Mouse (Mus musculus): ENCODE data around the gene Gad1.

Gad1 gene

GRCm38 (mm10) chr2:70572251-70572650 lies 19.4 kb downstream of the Gad1 start:
- Histone ChIP-seq H3K27me3 (ENCODE audit: control insufficient read depth, insufficient read depth, low read length, poor library complexity, severe bottlenecking) (no peaks in the 10 kb centered on the region), H3K36me3 (ENCODE audit: control insufficient read depth, insufficient read depth, low read length, poor library complexity, severe bottlenecking) (no peaks in the 10 kb centered on the region)
- DNase-seq (ENCODE audit: low read depth, low spot score): no peak

GRCm38 (mm10) chr2:70573544-70574210 lies 20.8 kb downstream of the Gad1 start:
- H3K27me3 ChIP-seq (ENCODE audit: control insufficient read depth, insufficient read depth, low read length, poor library complexity, severe bottlenecking): no peaks in the 10 kb centered on the region
- H3K36me3 ChIP-seq (ENCODE audit: control insufficient read depth, insufficient read depth, low read length, poor library complexity, severe bottlenecking): no peaks in the 10 kb centered on the region; the same call in 1 of the 2 replicates
- no peak for DNase-seq (ENCODE audit: low read depth, low spot score)

- H3K27me3 ChIP-seq (ENCODE audit: control insufficient read depth, insufficient read depth, low read length, poor library complexity, severe bottlenecking): no peaks in the 10 kb centered on the region
- no peak for DNase-seq (ENCODE audit: low read depth, low spot score)
- H3K36me3 ChIP-seq (ENCODE audit: control insufficient read depth, insufficient read depth, low read length, poor library complexity, severe bottlenecking): no peaks in the 10 kb centered on the region
Measured at GRCm38 (mm10) chr2:70588200-70588599, 35.3 kb downstream of the Gad1 start.

- Histone ChIP-seq H3K27me3 (ENCODE audit: control insufficient read depth, insufficient read depth, low read length, poor library complexity, severe bottlenecking) (no peaks in the 10 kb centered on the region; the same call in 1 of the 2 replicates), H3K36me3 (ENCODE audit: control insufficient read depth, insufficient read depth, low read length, poor library complexity, severe bottlenecking) (peaks cover 2% of the 10 kb centered on the region; the same call in 1 of the 2 replicates)
- no peak for DNase-seq (ENCODE audit: low read depth, low spot score)
Measured at GRCm38 (mm10) chr2:70592432-70592831, 39.6 kb downstream of the Gad1 start.

- no peak for DNase-seq (ENCODE audit: low read depth, low spot score)
- peaks cover 2% of the 10 kb centered on the region; the same call in 1 of the 2 replicates for H3K36me3 ChIP-seq (ENCODE audit: control insufficient read depth, insufficient read depth, low read length, poor library complexity, severe bottlenecking)
Measured at GRCm38 (mm10) chr2:70593670-70594069, 40.8 kb downstream of the Gad1 start.

GRCm38 (mm10) chr2:70595896-70596295 lies 43.0 kb downstream of the Gad1 start:
- H3K36me3 ChIP-seq (ENCODE audit: control insufficient read depth, insufficient read depth, low read length, poor library complexity, severe bottlenecking): peaks cover 2% of the 10 kb centered on the region; the same call in 1 of the 2 replicates
- no peak for DNase-seq (ENCODE audit: low read depth, low spot score)
- no peaks in the 10 kb centered on the region; the same call in 1 of the 2 replicates for H3K27me3 ChIP-seq (ENCODE audit: control insufficient read depth, insufficient read depth, low read length, poor library complexity, severe bottlenecking)

More at GRCm38 (mm10) chr2:70593670-70594069, 40.8 kb downstream of the Gad1 start:
- H3K27me3 ChIP-seq (ENCODE audit: control insufficient read depth, insufficient read depth, low read length, poor library complexity, severe bottlenecking): no peaks in the 10 kb centered on the region; the same call in 1 of the 2 replicates

- DNase-seq (ENCODE audit: low read depth, low spot score): no peak
- H3K36me3 ChIP-seq (ENCODE audit: control insufficient read depth, insufficient read depth, low read length, poor library complexity, severe bottlenecking): no peaks in the 10 kb centered on the region
- no peaks in the 10 kb centered on the region for H3K27me3 ChIP-seq (ENCODE audit: control insufficient read depth, insufficient read depth, low read length, poor library complexity, severe bottlenecking)
Measured at GRCm38 (mm10) chr2:70609769-70610168, 56.9 kb downstream of the Gad1 start.

- DNase-seq (ENCODE audit: low read depth, low spot score): peak; percentile 96
- H3K27me3 ChIP-seq (ENCODE audit: control insufficient read depth, insufficient read depth, low read length, poor library complexity, severe bottlenecking): no peaks in the 10 kb centered on the region
- no peaks in the 10 kb centered on the region for H3K36me3 ChIP-seq (ENCODE audit: control insufficient read depth, insufficient read depth, low read length, poor library complexity, severe bottlenecking)
Measured at GRCm38 (mm10) chr2:70614745-70615351, 62.0 kb downstream of the Gad1 start.

GRCm38 (mm10) chr2:70616076-70616475 lies 63.2 kb downstream of the Gad1 start:
- Histone ChIP-seq H3K36me3 (ENCODE audit: control insufficient read depth, insufficient read depth, low read length, poor library complexity, severe bottlenecking) (no peaks in the 10 kb centered on the region), H3K27me3 (ENCODE audit: control insufficient read depth, insufficient read depth, low read length, poor library complexity, severe bottlenecking) (no peaks in the 10 kb centered on the region)
- DNase-seq (ENCODE audit: low read depth, low spot score): no peak

- no peak for DNase-seq (ENCODE audit: low read depth, low spot score)
- H3K36me3 ChIP-seq (ENCODE audit: control insufficient read depth, insufficient read depth, low read length, poor library complexity, severe bottlenecking): no peaks in the 10 kb centered on the region
Measured at GRCm38 (mm10) chr2:70616617-70617016, 63.7 kb downstream of the Gad1 start.

GRCm38 (mm10) chr2:70619232-70619835 lies 66.5 kb downstream of the Gad1 start:
- peak; percentile 45 for DNase-seq (ENCODE audit: low read depth, low spot score)

More at GRCm38 (mm10) chr2:70616617-70617016, 63.7 kb downstream of the Gad1 start:
- no peaks in the 10 kb centered on the region for H3K27me3 ChIP-seq (ENCODE audit: control insufficient read depth, insufficient read depth, low read length, poor library complexity, severe bottlenecking)

GRCm38 (mm10) chr2:70620225-70620624 lies 67.4 kb downstream of the Gad1 start:
- Histone ChIP-seq H3K36me3 (ENCODE audit: control insufficient read depth, insufficient read depth, low read length, poor library complexity, severe bottlenecking) (no peaks in the 10 kb centered on the region), H3K27me3 (ENCODE audit: control insufficient read depth, insufficient read depth, low read length, poor library complexity, severe bottlenecking) (no peaks in the 10 kb centered on the region)
- peak; percentile 83 for DNase-seq (ENCODE audit: low read depth, low spot score)

More at GRCm38 (mm10) chr2:70619232-70619835, 66.5 kb downstream of the Gad1 start:
- Histone ChIP-seq H3K36me3 (ENCODE audit: control insufficient read depth, insufficient read depth, low read length, poor library complexity, severe bottlenecking) (no peaks in the 10 kb centered on the region), H3K27me3 (ENCODE audit: control insufficient read depth, insufficient read depth, low read length, poor library complexity, severe bottlenecking) (no peaks in the 10 kb centered on the region)

GRCm38 (mm10) chr2:70622244-70622643 lies 69.4 kb downstream of the Gad1 start:
- Histone ChIP-seq H3K27me3 (ENCODE audit: control insufficient read depth, insufficient read depth, low read length, poor library complexity, severe bottlenecking) (no peaks in the 10 kb centered on the region), H3K36me3 (ENCODE audit: control insufficient read depth, insufficient read depth, low read length, poor library complexity, severe bottlenecking) (no peaks in the 10 kb centered on the region)
- DNase-seq (ENCODE audit: low read depth, low spot score): no peak

- DNase-seq (ENCODE audit: low read depth, low spot score): no peak
- Histone ChIP-seq H3K27me3 (ENCODE audit: control insufficient read depth, insufficient read depth, low read length, poor library complexity, severe bottlenecking) (no peaks in the 10 kb centered on the region), H3K36me3 (ENCODE audit: control insufficient read depth, insufficient read depth, low read length, poor library complexity, severe bottlenecking) (no peaks in the 10 kb centered on the region)
Measured at GRCm38 (mm10) chr2:70625761-70626160, 72.9 kb downstream of the Gad1 start.

- DNase-seq (ENCODE audit: low read depth, low spot score): peak; percentile 31
- Histone ChIP-seq H3K27me3 (ENCODE audit: control insufficient read depth, insufficient read depth, low read length, poor library complexity, severe bottlenecking) (no peaks in the 10 kb centered on the region), H3K36me3 (ENCODE audit: control insufficient read depth, insufficient read depth, low read length, poor library complexity, severe bottlenecking) (no peaks in the 10 kb centered on the region)
Measured at GRCm38 (mm10) chr2:70628397-70628796, 75.5 kb downstream of the Gad1 start.

Measured in splenic B cell, adult 2 months (primary cell).